Mouse (Mus musculus) frontal cortex, adult 2 months (tissue): Measurements from ENCODE around the gene Entpd7. TPM values are rescaled to one million over a fixed set of nuclear protein-coding genes. Genes with fewer than 3 reads are reported as not detected.

Experiments
- DNase-seq, 2 experiments: peaks; one replicate each; pipeline ENCODE4 v3.0.0; 2022; ENCODE audit warnings: low spot score in 1 of 2; ENCODE audit errors: extremely low spot score in 1 of 2
- polyA plus RNA-seq: library from polyadenylated mRNA; depleted of rRNA; stranded (reverse); fragments of >200 nt; gene quantifications from 2 replicates; pipeline ENCODE4 v1.2.3, GENCODE M21; 2012; rRNA removed

Entpd7 gene
- 8.7 and 9.3 TPM in 2 replicates for polyA plus RNA-seq

DNA sequence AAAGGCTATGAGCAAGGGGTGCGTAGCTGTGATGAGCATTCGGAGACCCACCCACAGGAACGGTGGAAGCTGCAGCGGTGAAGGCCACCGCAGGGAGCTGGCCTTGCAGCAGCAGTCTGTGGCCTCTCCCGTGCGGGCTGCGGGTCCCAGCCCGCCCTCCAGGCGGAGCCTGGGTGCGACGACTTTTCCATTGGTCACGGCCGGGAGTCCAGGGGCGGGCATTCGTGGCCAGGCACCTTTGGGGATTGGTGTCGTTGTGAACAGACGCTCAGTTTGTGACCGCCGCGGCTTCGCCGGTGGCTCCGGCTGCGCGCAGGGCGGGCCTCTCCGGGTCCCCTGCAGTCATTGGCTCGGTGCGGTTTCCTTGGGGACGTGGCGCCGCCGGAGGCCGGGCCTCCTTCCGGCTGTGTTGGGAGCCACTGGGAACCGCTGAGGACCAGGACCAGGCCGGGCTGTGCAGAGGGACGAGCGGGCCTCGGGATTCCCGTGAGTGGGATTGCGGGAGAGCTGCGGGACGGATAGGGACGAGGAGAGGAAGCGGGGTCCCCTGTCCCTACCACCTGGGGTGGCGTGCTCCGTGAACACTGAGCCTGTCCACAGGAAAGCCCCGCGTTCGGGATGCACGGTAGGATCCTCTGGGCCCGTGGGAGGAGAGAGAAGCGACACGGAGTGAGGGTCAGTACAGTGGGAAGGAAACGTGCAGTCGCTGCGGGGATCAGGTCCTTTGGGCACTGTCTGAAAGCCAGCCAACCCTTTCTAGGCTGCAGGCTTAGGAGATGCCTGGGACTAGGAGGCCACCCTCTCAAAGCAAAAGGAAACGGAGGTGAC lies at the start of gene Entpd7:
Gene Entpd7 (plus strand): TSS at position 254 of the 828 bp plus-strand sequence.
- DNase-seq, result peak; percentile 96 to 98

DNA sequence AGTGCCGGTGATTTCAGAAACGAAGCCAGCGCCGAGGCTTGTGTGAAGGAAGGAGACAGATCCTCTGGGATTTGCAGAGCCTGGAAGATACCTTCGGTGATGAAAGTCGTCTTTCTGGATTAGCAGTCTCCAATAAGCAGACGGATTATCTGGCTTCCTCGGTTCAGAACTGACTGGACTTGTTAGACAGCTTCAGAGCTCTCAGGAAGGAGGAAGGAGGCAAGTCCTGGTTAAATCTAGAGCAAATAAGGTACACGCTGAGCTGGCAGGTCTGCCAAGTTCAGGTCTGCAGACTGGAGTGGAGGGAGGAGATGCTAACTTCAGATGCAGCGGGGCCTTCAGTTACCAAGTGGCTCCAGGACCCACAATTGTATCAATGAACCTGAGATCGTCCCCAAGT lies 47.6 kb upstream of the Entpd7 start:
- DNase-seq, result no peak

DNA sequence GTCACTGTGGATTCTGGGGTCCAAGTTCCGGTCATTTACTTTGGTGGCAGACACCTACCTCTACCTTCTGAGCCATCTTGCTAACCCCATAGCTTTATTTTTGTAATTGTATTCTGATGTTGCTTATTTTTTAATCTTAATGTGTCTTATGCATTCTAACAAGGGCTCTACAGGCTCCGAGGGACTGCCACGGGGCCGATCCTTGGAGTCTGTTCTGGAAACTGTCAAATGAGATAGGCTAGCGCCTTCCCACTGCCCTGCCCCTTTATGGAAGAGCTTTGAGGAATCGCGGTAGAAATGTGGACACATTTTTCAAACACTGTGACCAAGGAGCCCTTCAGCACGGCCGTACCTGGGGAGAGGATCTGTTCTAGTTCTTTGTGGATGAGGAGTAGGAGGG lies 46.6 kb upstream of the Entpd7 start:
- DNase-seq, result no peak

DNA sequence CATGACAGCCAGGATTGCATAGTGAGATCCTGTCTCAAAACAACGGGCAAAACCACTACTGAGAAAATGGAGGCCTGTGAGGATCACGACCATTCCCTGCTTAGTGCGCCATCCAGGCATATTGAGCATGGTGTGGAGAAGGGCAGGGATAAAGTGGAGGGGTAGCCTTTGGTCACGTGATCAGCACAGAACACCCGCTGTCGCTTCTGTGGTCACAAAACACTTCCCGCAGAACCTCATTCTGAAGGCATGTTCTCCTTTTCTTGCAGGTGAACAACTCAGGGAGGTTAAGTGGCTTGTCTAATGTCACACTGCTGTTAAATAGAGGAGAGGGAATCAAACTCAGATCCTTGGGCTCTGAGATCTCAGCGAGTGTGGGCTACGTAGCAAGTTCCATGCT lies 44.0 kb upstream of the Entpd7 start:
- DNase-seq, result no peak

DNA sequence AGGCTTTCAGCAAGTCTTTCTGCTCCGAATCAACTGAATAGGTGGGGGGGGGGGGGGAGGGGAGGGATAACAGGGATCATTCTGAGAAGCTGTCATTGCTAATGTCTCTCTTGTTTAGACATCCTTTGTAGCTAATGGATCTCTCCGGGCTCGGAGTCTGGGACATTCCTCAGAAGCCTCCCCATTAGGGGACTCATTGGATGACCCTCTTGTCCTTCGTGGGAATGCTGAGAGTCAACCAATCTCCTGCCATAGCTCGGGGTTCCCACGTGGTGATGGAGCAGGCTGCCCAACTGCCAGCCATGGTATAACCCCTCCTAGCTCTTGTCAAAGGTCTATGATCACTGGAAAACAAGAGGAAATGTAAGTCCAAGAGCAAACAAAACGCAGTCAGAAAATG lies 42.6 kb upstream of the Entpd7 start:
- DNase-seq, result no peak

DNA sequence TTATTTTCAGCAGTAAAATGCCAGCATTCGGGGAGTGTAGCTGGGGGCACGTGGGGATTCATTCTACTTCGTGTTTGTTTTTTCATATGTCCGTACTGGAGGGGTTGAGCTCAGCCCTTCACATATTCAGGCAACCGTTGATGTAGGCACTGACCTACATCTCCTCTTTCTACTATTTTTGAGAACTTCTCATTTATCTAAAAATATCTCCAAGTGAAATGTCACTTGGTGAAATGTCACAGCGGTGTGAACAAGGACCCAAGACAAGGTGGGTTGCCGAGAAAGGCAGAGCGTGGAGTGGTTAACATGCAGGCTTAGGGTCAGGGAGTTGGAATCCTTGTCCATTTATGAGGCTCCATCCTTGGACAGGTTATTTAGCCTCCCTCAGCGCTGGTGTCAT lies 42.2 kb upstream of the Entpd7 start:
- no peak for DNase-seq

DNA sequence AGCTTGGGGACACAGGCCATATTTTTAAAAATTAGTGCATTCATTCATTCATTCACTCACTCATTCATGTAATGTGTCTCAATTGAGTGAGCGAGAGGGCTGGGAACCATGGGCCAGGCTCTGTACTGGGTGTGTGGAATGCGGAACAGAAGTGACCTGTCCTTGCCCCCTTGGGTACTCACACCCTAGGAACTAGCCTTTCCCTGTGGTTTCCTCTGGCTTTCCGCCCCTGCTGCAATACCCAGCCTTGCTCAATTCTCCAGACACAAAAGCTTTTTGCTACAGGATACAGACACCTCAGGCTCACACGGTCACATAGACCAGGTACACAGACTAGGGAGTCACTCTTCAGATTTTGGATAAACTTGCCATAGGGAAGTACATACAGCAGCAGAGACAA lies 41.1 kb upstream of the Entpd7 start:
- DNase-seq, result no peak

DNA sequence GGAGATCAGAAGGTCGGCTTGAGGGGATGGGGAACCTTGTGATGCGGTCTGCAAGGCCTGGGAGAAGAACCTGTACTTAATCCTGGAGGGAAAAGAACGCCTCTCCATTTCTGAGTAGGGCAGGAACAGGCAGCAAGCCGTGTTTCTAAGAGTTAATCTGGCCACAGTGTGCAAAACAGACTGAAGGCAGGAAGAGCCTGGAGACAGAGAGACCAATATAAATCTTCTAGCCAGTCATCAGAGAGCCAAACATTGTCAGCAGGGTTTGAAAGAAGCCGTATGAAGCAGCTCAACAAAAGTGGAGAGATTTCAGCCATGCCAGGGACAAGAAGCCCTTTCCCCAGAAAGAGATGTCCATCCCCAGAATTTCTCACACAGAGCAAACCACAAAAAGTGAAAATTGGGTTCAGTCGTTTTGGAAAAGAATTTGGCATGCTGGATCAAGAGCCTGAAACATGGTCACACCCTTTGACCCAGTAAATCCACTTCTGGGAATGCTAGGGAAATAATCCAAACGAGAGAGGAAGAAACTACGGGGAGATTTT lies 38.2 kb upstream of the Entpd7 start:
- DNase-seq, result no peak

DNA sequence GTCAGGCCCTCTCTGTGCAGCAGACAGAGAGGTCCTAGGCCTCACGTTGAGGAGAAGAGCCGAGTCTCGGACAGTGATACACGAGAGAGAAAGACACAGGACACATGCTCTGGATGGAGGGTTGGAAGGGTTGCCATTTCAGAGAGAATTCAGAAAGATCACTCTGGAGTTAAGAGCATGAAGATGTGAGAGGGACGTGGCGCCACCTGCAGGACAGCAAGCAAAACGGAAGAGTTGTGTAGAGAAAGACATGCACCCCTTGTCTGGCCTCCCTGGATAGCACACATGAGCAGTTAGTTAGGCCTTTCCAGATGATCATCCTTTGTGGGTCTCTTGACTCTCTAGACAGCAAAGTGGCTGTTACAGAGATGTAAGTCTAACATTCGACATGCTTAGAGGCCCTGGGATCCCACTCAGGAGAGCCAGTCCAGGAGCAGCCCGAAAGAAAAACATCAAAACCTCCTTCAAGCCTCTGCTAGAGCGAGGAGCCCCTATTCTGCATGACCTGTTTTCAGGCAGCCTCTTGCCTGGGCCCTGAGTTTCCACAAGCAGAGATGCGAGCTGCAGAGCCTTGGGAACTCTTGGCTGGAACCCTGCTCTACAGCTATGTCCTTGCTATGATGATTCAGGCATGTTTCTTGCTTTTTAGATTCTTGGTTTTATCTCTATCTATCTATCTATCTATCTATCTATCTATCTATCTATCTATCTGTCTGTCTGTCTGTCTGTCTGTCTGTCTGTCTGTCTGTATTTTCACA lies 33.6 kb upstream of the Entpd7 start:
- DNase-seq, result peak in 1 of 2 experiments; percentile 80

DNA sequence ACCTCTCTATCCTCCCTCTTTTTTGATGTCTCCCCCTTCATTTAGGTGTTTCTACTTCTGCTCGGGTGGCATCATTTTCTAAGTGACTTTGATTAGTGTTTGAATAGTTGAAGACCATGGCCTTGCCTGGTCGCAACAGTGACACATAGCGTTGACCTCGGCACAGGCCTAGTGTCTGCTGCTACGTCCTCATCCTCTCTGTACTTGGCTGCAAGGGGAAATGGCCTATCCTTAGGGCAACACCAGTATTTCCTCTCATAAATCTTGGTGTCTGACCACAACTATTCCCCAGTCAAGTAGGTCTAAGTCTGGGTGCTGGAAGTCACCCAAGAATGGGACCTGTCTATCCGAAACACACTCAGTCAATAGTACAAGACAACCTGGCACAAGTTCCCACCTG lies 29.8 kb upstream of the Entpd7 start:
- no peak for DNase-seq

DNA sequence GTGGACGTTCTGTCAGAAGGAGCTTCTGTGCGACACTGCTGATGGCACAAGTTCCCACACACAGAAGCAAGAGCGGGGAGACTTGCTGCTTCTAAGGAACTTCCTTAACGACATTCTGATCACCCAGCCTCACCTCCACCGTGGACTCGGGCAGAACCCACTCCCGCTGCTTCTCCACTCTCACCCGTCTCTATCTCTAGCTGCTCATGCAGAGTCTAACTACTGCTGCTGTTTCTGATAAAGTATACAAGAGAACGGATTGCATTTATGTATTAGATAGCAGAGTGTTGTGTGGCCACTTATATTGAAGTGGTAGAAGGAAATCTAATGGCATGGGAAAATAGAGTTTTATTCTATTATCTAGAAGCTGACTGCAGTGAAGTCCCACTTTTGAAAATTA lies 28.7 kb upstream of the Entpd7 start:
- no peak for DNase-seq

DNA sequence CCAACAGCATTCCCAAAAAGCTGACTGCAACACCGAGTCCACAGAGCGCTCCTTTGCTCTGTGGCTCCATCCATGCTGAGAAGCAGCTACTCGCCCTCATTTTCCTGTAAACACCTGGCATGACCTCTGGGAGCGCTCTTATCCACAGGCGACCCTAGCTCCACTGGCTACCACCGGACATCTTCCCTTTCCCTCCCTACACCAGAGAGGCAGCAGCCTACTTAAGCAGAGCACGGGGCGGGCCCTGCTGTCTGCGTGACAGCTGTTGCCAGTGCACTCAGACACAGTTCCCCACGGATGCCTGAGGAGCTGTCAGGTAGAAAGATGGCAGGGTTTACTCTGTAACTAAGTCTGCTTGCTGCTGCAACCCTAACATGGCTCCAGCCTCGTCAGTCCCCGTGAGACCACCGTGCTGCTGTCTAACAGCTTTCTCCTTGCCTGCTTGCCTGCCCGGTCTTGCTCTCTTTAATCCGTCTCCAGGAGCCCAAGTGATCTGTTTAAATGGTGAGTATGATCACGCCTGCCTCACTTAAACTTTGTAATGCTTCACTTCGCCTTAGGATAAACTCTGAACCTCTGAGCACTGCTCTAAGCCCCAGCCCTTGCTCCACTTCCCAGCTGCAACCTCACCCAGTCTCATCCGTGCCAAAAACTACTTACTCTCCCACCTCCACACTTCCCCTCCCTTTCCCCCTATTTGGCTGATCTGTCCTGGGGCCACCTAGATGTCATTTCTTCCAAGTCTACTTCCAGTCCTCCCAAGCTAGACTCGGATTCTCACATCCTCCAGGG lies 27.1 kb upstream of the Entpd7 start:
- no peak for DNase-seq

DNA sequence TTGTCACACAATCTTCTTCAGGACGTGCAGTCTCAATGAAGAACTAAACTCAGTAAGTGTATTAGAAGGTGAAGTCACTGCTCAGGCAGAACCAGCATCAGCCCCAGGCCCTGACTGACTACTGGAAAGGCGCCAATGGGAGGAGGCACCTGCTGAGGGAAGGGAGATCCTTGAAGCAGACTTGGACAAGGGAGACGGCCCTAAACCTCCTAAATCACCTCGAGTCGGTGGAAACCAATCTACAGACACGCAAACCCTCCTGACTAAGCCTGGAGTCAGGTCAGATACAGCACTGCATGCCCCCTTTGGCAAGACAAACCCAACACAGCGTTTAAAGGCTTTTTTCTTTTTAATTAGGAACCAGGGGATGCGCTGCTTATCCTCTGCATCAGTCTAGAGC lies 26.0 kb upstream of the Entpd7 start:
- DNase-seq, result no peak

DNA sequence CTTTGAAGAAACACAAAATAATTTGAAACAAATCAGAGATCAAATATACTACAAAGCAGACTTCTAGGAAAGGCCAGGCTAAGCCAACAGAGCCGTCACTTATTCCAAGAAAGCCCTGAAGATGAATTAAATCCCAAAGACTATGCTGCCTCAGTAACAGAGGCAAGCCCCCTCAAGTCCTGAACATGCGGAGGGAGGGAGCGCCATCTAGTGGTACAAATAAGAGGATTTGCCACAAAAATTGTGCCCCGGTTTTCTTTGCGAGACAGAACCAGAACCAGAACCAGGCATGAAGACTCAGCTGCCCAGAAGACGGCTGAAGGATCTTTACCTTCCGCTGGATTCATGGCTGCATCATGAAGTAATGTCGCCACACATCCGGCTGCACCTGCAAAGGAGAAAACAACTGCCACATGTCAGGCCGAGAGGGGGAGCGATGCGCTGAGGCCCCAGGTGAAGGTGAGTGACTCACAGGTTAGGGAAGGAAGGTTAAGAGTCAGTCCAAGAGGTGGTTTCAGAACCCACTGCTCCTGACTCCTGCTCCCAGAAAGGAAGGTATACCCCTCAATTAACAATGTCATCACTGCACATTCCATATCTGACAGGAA lies 23.9 kb upstream of the Entpd7 start:
- DNase-seq, result peak in 1 of 2 experiments; percentile 78

DNA sequence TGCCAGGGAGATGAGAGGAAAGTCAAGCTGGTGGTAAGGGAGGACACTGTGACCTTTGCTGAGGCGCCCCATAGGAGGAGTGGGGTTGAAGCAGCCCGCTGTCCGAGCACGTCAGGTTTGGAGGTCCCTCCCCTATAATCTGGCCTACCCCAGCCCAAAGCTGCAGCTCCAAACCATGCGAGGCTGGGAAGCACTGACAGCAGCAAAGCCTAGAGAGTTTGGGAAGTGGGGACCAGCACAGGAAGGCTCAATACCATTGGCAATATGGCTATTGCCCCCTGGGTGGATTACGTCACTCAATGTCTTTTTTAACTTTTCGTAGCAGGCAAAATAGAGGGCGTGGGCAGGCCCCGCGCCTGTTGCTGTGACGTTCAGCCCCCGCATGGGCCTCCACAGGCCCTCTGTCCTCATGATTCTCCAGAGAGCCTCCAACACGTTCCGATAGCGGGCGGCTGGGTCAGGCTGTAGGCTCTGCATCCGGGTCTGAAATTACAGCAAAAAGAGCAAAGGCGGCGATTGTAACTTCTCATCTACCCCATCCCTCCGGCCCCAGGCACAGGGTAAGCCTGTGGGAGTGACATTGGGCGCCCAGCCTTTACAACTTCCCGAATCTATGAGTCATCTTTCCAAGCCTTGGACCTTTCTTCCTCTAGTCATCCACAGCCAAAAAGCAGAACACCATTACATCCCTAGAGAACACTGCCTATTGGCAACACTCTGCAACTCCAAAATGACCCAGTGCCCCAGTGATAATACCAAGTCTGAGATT lies 22.6 kb upstream of the Entpd7 start:
- no peak for DNase-seq

DNA sequence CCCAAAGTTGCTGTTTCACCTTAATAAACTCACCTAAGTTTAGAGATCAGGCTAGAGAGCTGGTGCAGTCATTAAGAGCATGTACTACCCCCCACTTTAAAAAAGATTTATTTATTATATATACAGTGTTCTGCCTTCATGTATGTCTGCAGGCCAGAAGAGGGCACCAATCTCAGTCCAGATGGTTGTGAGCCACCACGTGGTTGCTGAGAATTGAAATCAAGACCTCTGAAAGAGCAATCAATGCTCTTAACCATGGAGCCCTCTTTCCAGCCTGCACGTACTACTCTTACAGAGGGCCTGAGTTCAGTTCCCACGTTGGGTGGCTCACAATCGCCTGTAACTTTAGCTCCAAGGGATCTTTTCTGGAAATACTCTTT lies 22.1 kb upstream of the Entpd7 start:
- no peak for DNase-seq

DNA sequence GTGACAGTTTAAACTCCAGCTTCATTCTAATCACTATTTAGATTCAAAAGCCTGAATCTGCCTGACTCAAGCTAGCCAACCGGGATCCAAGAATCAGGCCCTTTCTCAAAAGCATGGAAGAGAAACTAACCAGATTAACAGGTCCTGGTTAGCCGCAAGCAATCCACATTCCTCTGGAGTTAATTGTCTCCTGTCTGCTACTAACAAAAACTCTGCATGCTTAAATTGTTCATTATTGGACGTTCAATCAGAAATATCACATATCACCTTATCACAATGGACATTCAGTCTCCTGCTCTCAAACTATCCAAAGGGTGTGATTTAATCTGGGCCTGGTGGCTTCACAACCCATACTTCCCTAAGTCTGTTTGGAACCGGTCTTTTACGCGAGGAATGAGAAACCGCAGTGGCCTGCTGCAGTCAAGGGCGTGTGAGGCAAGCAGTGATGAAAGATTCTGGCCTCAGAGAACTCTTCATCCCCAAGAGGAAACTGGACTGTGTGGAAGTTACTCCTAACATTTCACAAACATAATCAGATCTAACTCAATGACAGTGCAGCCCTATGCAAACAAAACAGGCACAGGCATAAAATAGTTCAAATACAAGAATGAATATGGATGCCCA lies 20.2 kb upstream of the Entpd7 start:
- no peak for DNase-seq

DNA sequence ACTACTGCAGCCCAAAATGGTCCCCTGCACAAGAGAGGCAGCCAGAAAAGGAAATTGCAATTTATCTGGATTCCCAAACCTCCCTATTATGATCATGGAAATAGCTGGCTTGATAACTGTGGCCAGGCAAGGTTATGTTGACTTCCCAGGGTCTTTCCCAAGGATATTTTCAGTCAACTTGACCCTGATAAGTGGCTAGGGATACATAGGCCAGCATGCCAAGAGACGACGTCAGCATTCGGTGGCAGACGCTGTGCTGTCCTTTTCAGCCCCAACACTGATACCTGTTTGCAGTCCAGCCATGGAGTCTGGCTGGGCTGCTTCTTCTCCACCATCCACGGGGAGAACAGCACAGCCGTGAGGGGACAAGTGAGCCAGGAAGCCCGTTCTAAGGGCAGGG lies 18.4 kb upstream of the Entpd7 start:
- no peak for DNase-seq
